Mouse (Mus musculus) liver, postnatal 0 days (tissue): Measurements from ENCODE around the gene Lsp1. TPM values are rescaled to one million over a fixed set of nuclear protein-coding genes. Genes with fewer than 3 reads are reported as not detected.

Experiments used
- ATAC-seq: fragments of 200-750 bp; cut with Nextera tagmentation; 2 replicates; pipeline ENCODE4 v1.8.0; 2017; ENCODE audit warnings: mild to moderate bottlenecking, moderate library complexity
- DNase-seq: peaks from one replicate; pipeline ENCODE4 v3.0.0-alpha.2; 2016
- H3K27ac ChIP-seq: fragments of 300-500 bp; sonication (generic); 2 replicates; pipeline ENCODE4 v1.5.1; 2014; ENCODE audit warnings: antibody characterized with exemption, moderate library complexity, mild to moderate bottlenecking, low read depth
- H3K27me3 ChIP-seq: fragments of 300-500 bp; sonication (generic); 2 replicates; pipeline ENCODE4 v1.6.1; 2014; ENCODE audit warnings: low read length, control low read depth, mixed read lengths; ENCODE audit not compliant: insufficient read depth
- H3K36me3 ChIP-seq: fragments of 300-500 bp; sonication (generic); replicated peaks from 2 replicates; pipeline ENCODE4 v1.6.1; 2014; ENCODE audit warnings: mild to moderate bottlenecking, control low read depth, low read length, moderate library complexity, mixed read lengths; ENCODE audit not compliant: insufficient read depth
- H3K4me1 ChIP-seq: fragments of 300-500 bp; sonication (generic); 2 replicates; pipeline ENCODE4 v1.6.1; 2014; ENCODE audit warnings: antibody characterized with exemption, mild to moderate bottlenecking, control low read depth; ENCODE audit not compliant: insufficient read depth
- H3K4me2 ChIP-seq: fragments of 300-500 bp; sonication (generic); 2 replicates; pipeline ENCODE4 v1.6.1; 2014; ENCODE audit warnings: low read depth, mild to moderate bottlenecking, low read length, moderate library complexity, mixed read lengths
- H3K4me3 ChIP-seq: fragments of 300-500 bp; sonication (generic); 2 replicates; pipeline ENCODE4 v1.5.1; 2014; ENCODE audit warnings: low read depth, low read length
- H3K9ac ChIP-seq: fragments of 300-500 bp; sonication (generic); replicated peaks from 2 replicates; pipeline ENCODE4 v1.6.1; 2014; ENCODE audit warnings: mild to moderate bottlenecking, moderate library complexity
- H3K9me3 ChIP-seq: fragments of 300-500 bp; sonication (generic); 2 replicates; pipeline ENCODE4 v1.6.1; 2016; ENCODE audit warnings: mild to moderate bottlenecking, control low read depth, low read length, mixed read lengths
- CTCF ChIP-seq: sonication (generic); IDR thresholded peaks from 2 replicates; pipeline ENCODE4 v1.5.1; 2016; ENCODE audit warnings: antibody characterized with exemption, low read depth
- EP300 ChIP-seq: IDR thresholded peaks from 2 replicates; pipeline ENCODE4 v1.6.1; 2016; ENCODE audit warnings: antibody characterized with exemption, low read depth, mild to moderate bottlenecking
- WGBS: fragments of 180-500 bp; shearing (Covaris S2); extraction: QIAGEN DNeasy Blood & Tissue Kit; methylation state at CpG from one replicate; pipeline ENCODE4 v1.1.7; 2014; ENCODE audit not compliant: insufficient replicate concordance; 5-methylcytosine and 5-hydroxymethylcytosine counted together
- polyA plus RNA-seq: library from polyadenylated mRNA; unstranded; fragments of >200 nt; fragmentation: Nextera tagmentation; extraction: Ambion mirVana; gene quantifications from 2 replicates; pipeline ENCODE4 v1.2.1, GENCODE M21; 2015

The Lsp1 gene
- polyA plus RNA-seq, 1 experiment from 2014 or later: 31.5 TPM

DNA sequence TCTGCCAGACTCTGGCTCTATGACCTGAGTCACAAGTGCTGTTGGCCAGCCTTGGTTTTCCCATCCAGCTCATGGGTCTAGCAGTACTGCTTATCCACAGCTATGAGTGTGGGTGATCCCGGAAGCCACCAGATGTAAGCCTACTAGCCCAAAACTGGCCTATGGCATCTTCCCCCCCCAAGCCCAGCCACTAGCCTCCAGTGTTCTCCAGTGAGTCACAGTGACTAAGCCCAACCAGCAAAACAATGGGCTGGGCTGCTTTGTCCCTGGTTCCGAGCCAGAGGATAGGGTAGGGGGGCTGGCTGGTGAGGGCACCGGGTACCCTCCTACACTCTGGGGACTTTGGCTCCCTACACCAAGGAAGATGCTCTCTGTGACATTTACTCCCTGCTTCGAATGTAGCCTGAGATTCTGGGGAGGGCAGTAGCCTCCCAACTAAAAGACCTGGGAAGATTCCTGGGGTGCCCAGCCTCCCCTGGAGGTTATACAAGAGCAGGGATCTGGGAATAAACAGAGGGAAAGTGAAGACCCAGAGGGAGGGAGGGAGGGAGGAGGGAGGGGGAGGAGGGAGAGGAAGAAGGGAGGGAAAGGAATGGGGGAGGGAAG lies 10.3 kb downstream of the Lsp1 start:
- peak; percentile 23; the same call in 1 of the 2 replicates for ATAC-seq
- H3K36me3 ChIP-seq: no peaks in the 10 kb centered on the region
- no peaks in the 10 kb centered on the region for H3K27me3 ChIP-seq
- TF ChIP-seq CTCF: no peak
- TF ChIP-seq EP300: no peak
- 0 out of 2 replicates have a peak overlapping the region, but pooled peaks have one; percentile 19 for H3K27ac ChIP-seq
- H3K4me1 ChIP-seq: no peaks in the 10 kb centered on the region
- no peak overlapping the region for H3K9ac ChIP-seq
- WGBS: 45% methylated on average over 4 of the region's 4 CpGs
- no peaks in the 10 kb centered on the region for H3K9me3 ChIP-seq
- no peak for DNase-seq
- H3K4me2 ChIP-seq: no peak overlapping the region
- no peak overlapping the region for H3K4me3 ChIP-seq

DNA sequence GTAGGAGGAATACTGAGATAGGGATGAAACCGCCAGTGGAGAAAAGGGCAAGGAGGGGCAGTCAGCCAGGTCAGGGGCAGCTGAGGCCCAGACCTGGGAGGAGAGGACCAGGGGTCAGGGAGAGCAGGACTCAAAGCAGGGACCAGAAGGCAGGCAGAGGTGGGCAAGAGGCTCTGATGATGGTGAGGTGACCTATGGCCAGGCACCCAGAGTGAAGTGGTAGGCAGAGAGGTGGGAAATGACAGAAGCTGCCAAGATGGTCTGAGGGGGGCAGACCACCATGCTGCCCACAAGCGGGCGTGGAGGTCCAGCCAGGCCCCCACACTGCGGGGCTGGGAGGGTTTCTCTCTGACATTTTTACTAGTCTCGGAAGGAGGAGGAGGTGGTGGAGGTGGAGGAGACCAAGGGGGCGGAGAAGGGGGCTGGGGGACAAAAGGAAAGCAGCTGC lies 10.8 kb downstream of the Lsp1 start:
- Histone ChIP-seq H3K36me3 (no peaks in the 10 kb centered on the region), H3K9me3 (no peaks in the 10 kb centered on the region), H3K27me3 (no peaks in the 10 kb centered on the region), H3K9ac (no peak overlapping the region), H3K27ac (no peak overlapping the region), H3K4me3 (no peak overlapping the region), H3K4me2 (no peak overlapping the region), H3K4me1 (no peaks in the 10 kb centered on the region)
- WGBS: 78% methylated on average over 6 of the region's 6 CpGs
- ATAC-seq (no peak), DNase-seq (no peak)
- TF ChIP-seq EP300 (no peak), CTCF (no peak)

DNA sequence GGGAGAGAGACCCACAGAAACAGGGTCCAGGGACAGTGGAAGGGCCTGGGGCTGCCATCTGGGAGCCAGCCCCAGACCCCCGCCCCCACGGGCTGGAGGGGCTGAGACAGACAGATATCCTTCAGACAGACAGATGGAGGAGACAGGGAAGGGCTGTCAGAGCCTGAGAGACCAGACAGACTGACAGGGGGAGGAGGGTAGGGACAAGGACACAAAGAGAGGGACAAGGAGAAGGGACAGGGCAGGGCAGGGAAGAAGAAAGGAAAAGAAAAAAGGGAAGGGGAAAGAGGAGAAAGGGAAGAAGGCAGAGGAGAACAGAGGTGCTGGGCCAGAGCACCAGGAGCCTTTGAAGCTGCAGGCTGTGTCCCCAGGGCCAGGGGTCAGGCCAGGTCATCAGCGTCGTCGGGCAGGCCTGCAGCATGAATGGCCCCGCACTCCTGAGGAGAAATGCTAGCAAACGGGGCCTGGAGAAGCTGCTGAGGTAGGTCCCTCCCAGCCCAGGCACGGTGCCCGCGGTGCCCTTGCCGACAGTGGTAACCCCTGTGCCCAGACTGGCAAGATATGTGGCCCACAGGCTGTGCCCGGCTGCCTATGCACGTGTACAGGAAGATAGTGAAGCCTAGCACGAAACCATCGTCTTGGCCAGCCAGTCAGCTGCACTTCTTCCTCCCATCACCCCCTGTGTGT lies 11.4 kb downstream of the Lsp1 start:
- H3K9me3 ChIP-seq: no peaks in the 10 kb centered on the region
- no peaks in the 10 kb centered on the region for H3K36me3 ChIP-seq
- DNase-seq (no peak), ATAC-seq (no peak)
- no peaks in the 10 kb centered on the region for H3K27me3 ChIP-seq
- H3K4me1 ChIP-seq: no peaks in the 10 kb centered on the region
- H3K9ac ChIP-seq: no peak overlapping the region
- no peak overlapping the region for H3K27ac ChIP-seq
- WGBS: 52% methylated on average over 15 of the region's 15 CpGs
- no peak overlapping the region for H3K4me3 ChIP-seq
- H3K4me2 ChIP-seq: no peak overlapping the region
- TF ChIP-seq CTCF (no peak), EP300 (no peak)

DNA sequence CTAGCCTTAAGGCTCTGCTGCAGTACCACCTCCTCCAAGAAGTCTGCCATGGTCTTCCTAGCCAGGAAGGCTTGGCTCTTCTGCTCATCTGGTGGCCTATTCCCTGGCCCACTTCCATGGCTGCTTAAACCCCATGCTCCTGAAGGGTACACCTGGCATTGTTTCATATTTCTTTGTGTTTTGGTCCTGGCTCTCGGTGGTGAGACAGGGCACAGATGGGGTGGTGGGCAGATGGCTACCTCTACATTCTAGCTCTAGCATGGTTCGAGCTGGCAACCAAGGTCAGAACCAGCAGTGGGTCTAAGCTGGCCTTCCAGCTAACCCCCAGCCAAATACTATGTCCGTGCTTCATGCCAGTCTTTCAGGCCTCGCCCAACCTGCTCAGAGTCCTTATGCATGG lies 12.3 kb downstream of the Lsp1 start:
- no peak overlapping the region for H3K27ac ChIP-seq
- H3K4me2 ChIP-seq: no peak overlapping the region
- WGBS: 80% methylated on average over 4 of the region's 4 CpGs
- no peak overlapping the region for H3K9ac ChIP-seq
- no peak for ATAC-seq
- H3K4me3 ChIP-seq: no peak overlapping the region
- TF ChIP-seq EP300 (no peak), CTCF (no peak)
- H3K4me1 ChIP-seq: no peaks in the 10 kb centered on the region
- no peak for DNase-seq
- H3K9me3 ChIP-seq: no peaks in the 10 kb centered on the region
- no peaks in the 10 kb centered on the region for H3K36me3 ChIP-seq
- H3K27me3 ChIP-seq: no peaks in the 10 kb centered on the region

DNA sequence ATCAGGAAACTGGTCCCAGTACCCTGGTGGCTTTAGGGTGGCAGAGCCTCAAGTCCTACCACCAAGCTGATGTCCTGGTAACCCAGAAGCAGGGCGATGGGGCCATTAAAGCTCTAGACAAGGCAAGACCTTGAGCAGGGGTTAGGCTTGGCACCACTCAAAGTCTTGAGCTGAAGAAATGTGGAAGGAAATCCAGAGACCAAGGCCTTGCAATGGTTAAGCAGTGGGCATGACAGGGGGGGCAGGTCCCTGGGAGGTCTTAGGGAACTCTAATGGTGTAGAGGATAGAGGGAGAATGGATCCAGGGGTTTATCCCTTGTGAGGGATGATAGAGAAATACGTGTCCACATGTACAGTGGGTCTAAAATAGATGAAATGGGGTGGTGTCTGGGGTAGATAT lies 12.9 kb downstream of the Lsp1 start:
- Histone ChIP-seq H3K27ac (no peak overlapping the region), H3K4me2 (no peak overlapping the region), H3K27me3 (no peaks in the 10 kb centered on the region), H3K9ac (no peak overlapping the region), H3K4me3 (no peak overlapping the region), H3K36me3 (no peaks in the 10 kb centered on the region), H3K9me3 (no peaks in the 10 kb centered on the region), H3K4me1 (no peaks in the 10 kb centered on the region)
- TF ChIP-seq CTCF: no peak
- no peak for TF ChIP-seq EP300
- 64% methylated on average over 2 of the region's 2 CpGs for WGBS
- no peak for ATAC-seq
- no peak for DNase-seq

DNA sequence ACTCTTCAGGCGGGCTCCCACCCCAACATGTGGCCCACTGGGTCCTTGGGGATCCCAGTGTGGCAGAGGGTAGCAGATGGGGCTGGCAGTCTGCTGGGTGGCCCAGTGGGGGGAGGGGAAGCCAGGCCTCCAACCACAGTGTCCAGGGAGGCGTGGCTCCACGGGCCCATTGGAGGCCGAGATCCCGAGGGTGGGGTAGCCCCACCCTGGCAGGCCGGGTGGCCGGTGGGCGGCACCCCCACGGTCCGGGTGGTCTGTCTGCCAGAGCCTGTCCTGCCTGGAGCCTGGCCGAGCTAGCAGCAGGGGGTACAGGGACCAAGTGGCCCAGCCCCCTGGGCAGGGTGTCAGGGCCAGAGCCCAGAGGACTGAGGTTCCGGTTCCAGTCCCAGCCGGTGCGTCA lies 14.2 kb downstream of the Lsp1 start:
- no peaks in the 10 kb centered on the region for H3K9me3 ChIP-seq
- TF ChIP-seq EP300: no peak
- no peak for TF ChIP-seq CTCF
- no peak overlapping the region for H3K9ac ChIP-seq
- no peaks in the 10 kb centered on the region for H3K27me3 ChIP-seq
- H3K4me3 ChIP-seq: no peak overlapping the region
- DNase-seq (no peak), ATAC-seq (no peak)
- H3K36me3 ChIP-seq: no peaks in the 10 kb centered on the region
- no peaks in the 10 kb centered on the region for H3K4me1 ChIP-seq
- no peak overlapping the region for H3K4me2 ChIP-seq
- H3K27ac ChIP-seq: no peak overlapping the region
- WGBS: 73% methylated on average over 14 of the region's 14 CpGs
